Mouse (Mus musculus): ENCODE data around the gene Ccr9. TPM values are rescaled to one million over a fixed set of nuclear protein-coding genes. Genes with fewer than 3 reads are reported as not detected.

Ccr9 gene
- polyA plus RNA-seq, 1 experiment = not detected

- no peak for TF ChIP-seq GATA1 (IDR thresholded peaks at IDR 0.05; ENCODE audit: low read length)
Observed at GRCm38 (mm10) chr9:123815996-123816395, 137.8 kb downstream of the Ccr9 start.

- TF ChIP-seq GATA1 (IDR thresholded peaks at IDR 0.05; ENCODE audit: low read length) = no peak
Observed at GRCm38 (mm10) chr9:123818601-123819000, 140.4 kb downstream of the Ccr9 start.

DNA sequence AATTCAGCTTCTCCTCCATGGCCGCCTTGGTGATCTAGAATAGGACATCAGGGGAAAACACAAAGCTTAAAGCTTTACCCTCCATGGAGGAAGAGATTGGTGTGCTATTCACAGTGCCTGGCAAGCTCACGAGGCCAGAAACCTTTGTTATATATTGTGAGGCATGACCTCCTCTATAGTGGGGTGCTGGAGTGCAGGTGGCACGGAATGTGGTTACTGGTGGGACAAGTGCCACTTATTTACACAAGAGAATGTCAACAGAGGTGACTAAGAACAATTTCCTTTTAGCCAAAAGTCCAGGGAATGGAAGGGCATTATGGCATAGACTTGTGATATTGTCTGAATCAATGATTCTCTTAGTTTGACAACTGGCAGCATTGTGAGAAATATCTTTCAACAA is 148.4 kb downstream of the Ccr9 start:
- TF ChIP-seq GATA1 (IDR thresholded peaks at IDR 0.05; ENCODE audit: low read length) = no peak

DNA sequence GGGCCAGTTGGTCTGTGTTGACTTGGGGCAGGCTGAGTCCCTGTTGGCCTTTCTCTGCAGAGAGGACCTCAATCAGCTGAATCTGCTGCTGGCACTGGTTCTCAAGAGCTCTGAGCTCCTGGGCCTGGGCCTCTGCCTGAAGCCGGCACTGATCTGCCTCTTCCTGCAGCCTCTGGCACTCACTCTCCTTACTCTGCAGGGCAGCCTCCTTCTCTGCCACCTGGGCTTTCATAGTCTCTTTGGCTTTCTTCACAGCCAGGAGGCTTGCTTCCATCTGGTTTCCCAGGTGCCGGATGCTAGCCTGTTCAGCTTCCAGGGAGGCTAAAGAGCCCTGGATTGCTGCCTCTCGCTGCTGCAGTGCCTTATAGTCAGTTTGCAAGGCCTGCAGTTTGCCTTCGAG is 150.7 kb downstream of the Ccr9 start:
- no peak for TF ChIP-seq GATA1 (IDR thresholded peaks at IDR 0.05; ENCODE audit: low read length)

Other genes starting within 250 kb of the Ccr9 start
- gene Limd1, start 199.7 kb upstream of the Ccr9 start, polyA plus RNA-seq (2012) = 19.9 and 20.4 TPM in 2 replicates
- 4.1 and 6.2 TPM in 2 replicates for gene Sacm1l, start 148.7 kb upstream of the Ccr9 start, polyA plus RNA-seq (2012)
- gene Slc6a20b, start 45.9 kb upstream of the Ccr9 start, polyA plus RNA-seq (2012) = 0.01 TPM in 1 of 2 replicates, not detected in the other
- not detected in 2 replicates for gene Slc6a20a, start 446 bp downstream of the Ccr9 start, polyA plus RNA-seq (2012)
- gene Lztfl1, start 39.3 kb downstream of the Ccr9 start, polyA plus RNA-seq (2012) = 0.99 and 2.0 TPM in 2 replicates
- gene Cxcr6, start 128.0 kb downstream of the Ccr9 start, polyA plus RNA-seq (2012) = not detected in 2 replicates
- gene Fyco1, start 173.5 kb downstream of the Ccr9 start, polyA plus RNA-seq (2012) = 3.6 and 3.7 TPM in 2 replicates
- gene Xcr1, start 183.6 kb downstream of the Ccr9 start, polyA plus RNA-seq (2012) = not detected in 2 replicates

Data from G1E-ER4 (cell line).